Mouse (Mus musculus) ES-Bruce4 (cell line): ENCODE data around the gene Gm45233. TPM values are rescaled to one million over a fixed set of nuclear protein-coding genes. Genes with fewer than 3 reads are reported as not detected.

ENCODE experiments used
- H3K27ac ChIP-seq: 2 replicates; pipeline ENCODE4 v1.5.1; 2012; ENCODE audit warnings: low read length, inconsistent platforms; ENCODE audit not compliant: insufficient read depth
- H3K27me3 ChIP-seq: 2 replicates; pipeline ENCODE4 v1.6.1; 2012; ENCODE audit warnings: mild to moderate bottlenecking, low read length, inconsistent platforms; ENCODE audit not compliant: control insufficient read depth, poor library complexity, insufficient read depth, severe bottlenecking
- H3K36me3 ChIP-seq: 2 replicates; pipeline ENCODE4 v1.6.1; 2012; ENCODE audit warnings: inconsistent platforms, mild to moderate bottlenecking, low read length, moderate library complexity; ENCODE audit not compliant: control insufficient read depth, poor library complexity, insufficient read depth, severe bottlenecking
- H3K4me1 ChIP-seq: one replicate; pipeline ENCODE4 v1.8.1; 2011; ENCODE audit warnings: low read length; ENCODE audit not compliant: control insufficient read depth, insufficient read depth
- H3K4me3 ChIP-seq: 2 replicates; pipeline ENCODE4 v1.5.1; 2011; ENCODE audit warnings: low read depth, mild to moderate bottlenecking, low read length
- H3K9ac ChIP-seq: 2 replicates; pipeline ENCODE4 v1.6.1; 2012; ENCODE audit warnings: low read depth, mild to moderate bottlenecking, inconsistent platforms; ENCODE audit not compliant: poor library complexity, severe bottlenecking
- H3K9me3 ChIP-seq: replicated peaks from 2 replicates; pipeline ENCODE4 v1.6.1; 2012; ENCODE audit warnings: mild to moderate bottlenecking, low read length, inconsistent platforms; ENCODE audit not compliant: control insufficient read depth, poor library complexity, insufficient read depth, severe bottlenecking
- CTCF ChIP-seq: IDR thresholded peaks from one replicate; pipeline ENCODE4 v1.8.1; 2011; ENCODE audit warnings: low read depth, low read length
- EP300 ChIP-seq: IDR thresholded peaks from 2 replicates; pipeline ENCODE4 v1.6.1; 2011; ENCODE audit warnings: low read depth, low read length; ENCODE audit not compliant: insufficient read depth
- POLR2A ChIP-seq: IDR thresholded peaks from one replicate; pipeline ENCODE4 v1.8.1; 2011; ENCODE audit warnings: low read length; ENCODE audit not compliant: insufficient read depth
- polyA plus RNA-seq: library from polyadenylated mRNA; stranded (reverse); fragments of >200 nt; gene quantifications from 2 replicates; pipeline ENCODE4 v1.2.4, GENCODE M21; 2011; ENCODE audit warnings: low read depth; ENCODE audit not compliant: missing spikeins, insufficient read depth, insufficient read length

Gm45233 gene
- polyA plus RNA-seq, 1 experiment, result not detected

GRCm38 (mm10) chr7:43483236-43483635 lies 39.3 kb downstream of the Gm45233 start:
- no peak for TF ChIP-seq EP300
- no peak for TF ChIP-seq CTCF
- TF ChIP-seq POLR2A, result no peak
- Histone ChIP-seq H3K27ac (no peak overlapping the region), H3K36me3 (no peaks in the 10 kb centered on the region), H3K4me1 (no peaks in the 10 kb centered on the region), H3K4me3 (no peak overlapping the region), H3K9ac (no peak overlapping the region), H3K27me3 (no peaks in the 10 kb centered on the region), H3K9me3 (no peaks in the 10 kb centered on the region)

DNA sequence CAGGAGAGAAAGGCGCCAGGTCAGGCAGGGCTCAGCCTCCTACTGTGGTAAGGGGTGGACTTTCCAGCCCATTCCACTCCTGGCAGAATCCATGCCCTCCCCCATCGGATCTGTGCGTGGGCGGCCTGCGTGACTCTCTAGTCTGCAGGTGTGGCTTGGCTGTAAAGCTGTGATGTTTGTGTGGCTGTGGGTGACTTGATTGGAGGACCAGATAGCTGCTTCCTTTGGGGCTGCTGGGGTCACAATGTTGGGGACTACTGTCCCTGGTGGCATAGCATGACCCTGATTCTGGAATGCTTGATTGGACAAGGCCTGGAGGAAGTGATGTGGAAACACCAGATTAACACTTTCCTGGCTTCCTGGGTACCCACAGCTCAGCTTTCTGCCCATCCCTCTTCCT lies 44.7 kb downstream of the Gm45233 start:
- Histone ChIP-seq H3K36me3 (no peaks in the 10 kb centered on the region), H3K27ac (no peak overlapping the region), H3K9ac (no peak overlapping the region), H3K27me3 (no peaks in the 10 kb centered on the region), H3K4me1 (no peaks in the 10 kb centered on the region), H3K4me3 (no peak overlapping the region), H3K9me3 (no peaks in the 10 kb centered on the region)
- no peak for TF ChIP-seq EP300
- TF ChIP-seq CTCF, result no peak
- TF ChIP-seq POLR2A, result no peak

GRCm38 (mm10) chr7:43489631-43490125 lies 45.8 kb downstream of the Gm45233 start, which contains the start of gene Iglon5:
TSS of gene Iglon5 (minus strand) at chr7:43490075.
- peak within 1 kb of the TSS; percentile 49 for H3K4me3 ChIP-seq
- TF ChIP-seq CTCF, result no peak
- TF ChIP-seq EP300, result no peak
- no peak for TF ChIP-seq POLR2A
- no peak within 1 kb of the TSS for H3K27ac ChIP-seq
- H3K9ac ChIP-seq, result peak within 1 kb of the TSS; percentile 31
- H3K36me3 ChIP-seq, result no peaks in the 10 kb centered on the region
- no peaks in the 10 kb centered on the region for H3K27me3 ChIP-seq
- H3K4me1 ChIP-seq, result no peaks in the 10 kb centered on the region
- no peaks in the 10 kb centered on the region for H3K9me3 ChIP-seq

DNA sequence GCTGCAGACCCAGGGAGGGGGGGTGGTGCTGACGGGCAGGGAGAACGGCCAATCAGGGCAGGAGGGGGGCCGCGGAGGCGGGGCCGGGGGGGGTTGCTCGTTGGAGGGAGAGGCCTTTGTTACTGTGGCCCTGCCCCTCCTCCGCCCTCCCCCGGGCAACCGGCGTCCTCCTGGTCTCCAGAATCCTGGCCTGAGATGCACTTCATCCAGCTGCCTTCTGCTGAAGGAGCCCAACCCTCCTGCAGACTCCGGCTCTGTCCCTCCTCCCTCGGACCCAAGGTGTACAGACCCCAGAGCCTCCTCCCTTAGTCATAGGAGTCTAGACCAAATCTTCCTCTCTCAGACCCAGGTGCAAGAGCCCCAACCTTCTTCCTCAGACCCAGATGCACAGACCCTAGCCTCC lies 46.3 kb downstream of the Gm45233 start:
- no peaks in the 10 kb centered on the region for H3K9me3 ChIP-seq
- no peaks in the 10 kb centered on the region for H3K27me3 ChIP-seq
- H3K4me3 ChIP-seq, result peak overlapping the region; percentile 49
- TF ChIP-seq CTCF (no peak), POLR2A (no peak), EP300 (no peak)
- H3K9ac ChIP-seq, result peak overlapping the region; percentile 31
- no peaks in the 10 kb centered on the region for H3K36me3 ChIP-seq
- H3K27ac ChIP-seq, result no peak overlapping the region
- no peaks in the 10 kb centered on the region for H3K4me1 ChIP-seq

GRCm38 (mm10) chr7:43490861-43491260 lies 46.9 kb downstream of the Gm45233 start:
- no peak for TF ChIP-seq EP300
- TF ChIP-seq POLR2A, result no peak
- TF ChIP-seq CTCF, result no peak
- Histone ChIP-seq H3K4me3 (no peak overlapping the region), H3K4me1 (no peaks in the 10 kb centered on the region), H3K36me3 (no peaks in the 10 kb centered on the region), H3K9ac (no peak overlapping the region), H3K27ac (no peak overlapping the region), H3K27me3 (no peaks in the 10 kb centered on the region), H3K9me3 (no peaks in the 10 kb centered on the region)

- H3K4me3 ChIP-seq, result no peak overlapping the region
- no peak overlapping the region for H3K27ac ChIP-seq
- no peaks in the 10 kb centered on the region for H3K27me3 ChIP-seq
Observed at GRCm38 (mm10) chr7:43495343-43496021, 51.6 kb downstream of the Gm45233 start.

More at GRCm38 (mm10) chr7:43495343-43496021, 51.6 kb downstream of the Gm45233 start:
- H3K9me3 ChIP-seq, result no peaks in the 10 kb centered on the region; the same call in 1 of the 2 replicates
- H3K36me3 ChIP-seq, result no peaks in the 10 kb centered on the region
- peak; percentile 93 for TF ChIP-seq CTCF
- TF ChIP-seq EP300, result no peak
- no peak for TF ChIP-seq POLR2A
- no peaks in the 10 kb centered on the region for H3K4me1 ChIP-seq
- no peak overlapping the region for H3K9ac ChIP-seq
